Mouse (Mus musculus): ENCODE measurements around the gene Mmp2.

- TF ChIP-seq CTCF (conservative IDR thresholded peaks at IDR 0.05; ENCODE audit: insufficient read depth, insufficient read length, low read depth, low read length) (no peak), POLR2A (IDR thresholded peaks at IDR 0.05; ENCODE audit: low read depth, low read length) (no peak)
Measured at GRCm38 (mm10) chr8:92870281-92870680, 43.2 kb downstream of the Mmp2 start.

Measured in kidney, adult 2 months (tissue).